Mouse (Mus musculus) liver, embryonic 14.5 days (tissue): Measurements from ENCODE around the gene Rgs9.

Experiments
- CTCF ChIP-seq: IDR thresholded peaks from 2 replicates; pipeline ENCODE4 v1.5.1; 2016; ENCODE audit warnings: antibody characterized with exemption, low read depth, control low read depth
- EP300 ChIP-seq: IDR thresholded peaks from 2 replicates; pipeline ENCODE4 v1.6.1; 2016; ENCODE audit warnings: antibody characterized with exemption, low read depth

GRCm38 (mm10) chr11:109343991-109344599 is 46.2 kb upstream of the Rgs9 start:
- TF ChIP-seq EP300 (no peak), CTCF (peak; percentile 55)
